Mouse (Mus musculus) limb, embryonic 12.5 days (tissue): Measurements from ENCODE around the gene Entpd4b. TPM values are rescaled to one million over a fixed set of nuclear protein-coding genes. Genes with fewer than 3 reads are reported as not detected.
"Not testable (repeated sequence)": the region's sequence is repeated elsewhere in the genome, so short reads cannot be mapped to it uniquely, and the experiment has no call there.

ENCODE experiments used
- ATAC-seq: fragments of 200-750 bp; cut with Nextera tagmentation; 2 replicates; pipeline ENCODE4 v1.8.0; 2017; ENCODE audit warnings: low read depth, moderate TSS enrichment; ENCODE audit not compliant: insufficient number of reproducible peaks, insufficient read depth, low FRiP score, low TSS enrichment
- H3K27ac ChIP-seq: fragments of 300-500 bp; sonication (generic); 2 replicates; pipeline ENCODE4 v1.5.1; 2016; ENCODE audit warnings: mild to moderate bottlenecking, moderate library complexity
- H3K27me3 ChIP-seq: fragments of 300-500 bp; sonication (generic); 2 replicates; pipeline ENCODE4 v1.6.1; 2016; ENCODE audit warnings: mild to moderate bottlenecking, moderate library complexity
- H3K36me3 ChIP-seq: fragments of 300-500 bp; sonication (generic); 2 replicates; pipeline ENCODE4 v1.6.1; 2016; ENCODE audit warnings: mild to moderate bottlenecking, moderate library complexity
- H3K4me1 ChIP-seq: fragments of 300-500 bp; sonication (generic); replicated peaks from 2 replicates; pipeline ENCODE4 v1.6.1; 2016
- H3K4me2 ChIP-seq: fragments of 300-500 bp; sonication (generic); 2 replicates; pipeline ENCODE4 v1.6.1; 2016; ENCODE audit warnings: mild to moderate bottlenecking, moderate library complexity
- H3K4me3 ChIP-seq: fragments of 300-500 bp; sonication (generic); replicated peaks from 2 replicates; pipeline ENCODE4 v1.5.1; 2016; ENCODE audit warnings: mild to moderate bottlenecking
- H3K9ac ChIP-seq: fragments of 300-500 bp; sonication (generic); replicated peaks from 2 replicates; pipeline ENCODE4 v1.6.1; 2016; ENCODE audit warnings: mild to moderate bottlenecking, moderate library complexity
- H3K9me3 ChIP-seq: fragments of 300-500 bp; sonication (generic); 2 replicates; pipeline ENCODE4 v1.6.1; 2016; ENCODE audit warnings: mild to moderate bottlenecking, moderate library complexity
- WGBS: fragments of 180-500 bp; shearing (Covaris S2); methylation state at CpG from one replicate; pipeline ENCODE4 v1.1.7; 2016; 5-methylcytosine and 5-hydroxymethylcytosine counted together
- polyA plus RNA-seq: library from polyadenylated mRNA; unstranded; fragments of >200 nt; fragmentation: Nextera tagmentation; extraction: Ambion mirVana; gene quantifications from 2 replicates; pipeline ENCODE4 v1.2.1, GENCODE M21; 2016

Gene Entpd4b
- polyA plus RNA-seq, 1 experiment from 2014 or later: 11.4 TPM

DNA sequence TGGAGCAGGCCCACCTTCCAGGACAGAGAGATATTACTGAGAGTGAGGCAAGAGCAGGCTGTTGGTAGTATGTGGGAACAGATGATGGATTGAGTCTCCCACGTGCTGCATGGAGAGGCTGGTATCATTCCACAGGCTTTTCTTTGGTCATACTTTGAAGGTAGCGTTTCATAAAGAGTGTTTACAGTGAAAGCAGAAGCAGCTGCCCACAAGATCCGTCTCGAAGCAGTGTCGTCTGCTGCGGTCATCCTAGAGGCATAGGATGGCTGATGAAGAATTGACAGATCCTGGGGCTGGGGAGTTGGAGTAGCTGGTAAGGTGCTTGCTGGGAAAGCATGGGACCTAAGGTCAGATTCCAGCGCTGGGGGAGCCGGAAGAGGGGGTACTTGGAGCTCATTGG lies 1.6 kb downstream of the Entpd4b start:
- not testable (repeated sequence) for H3K9ac ChIP-seq, H3K4me1 ChIP-seq, H3K9me3 ChIP-seq, H3K4me2 ChIP-seq, H3K27ac ChIP-seq, H3K27me3 ChIP-seq, H3K4me3 ChIP-seq, H3K36me3 ChIP-seq, ATAC-seq
- no CpG with 5 or more reads among the region's 8 CpGs for WGBS

DNA sequence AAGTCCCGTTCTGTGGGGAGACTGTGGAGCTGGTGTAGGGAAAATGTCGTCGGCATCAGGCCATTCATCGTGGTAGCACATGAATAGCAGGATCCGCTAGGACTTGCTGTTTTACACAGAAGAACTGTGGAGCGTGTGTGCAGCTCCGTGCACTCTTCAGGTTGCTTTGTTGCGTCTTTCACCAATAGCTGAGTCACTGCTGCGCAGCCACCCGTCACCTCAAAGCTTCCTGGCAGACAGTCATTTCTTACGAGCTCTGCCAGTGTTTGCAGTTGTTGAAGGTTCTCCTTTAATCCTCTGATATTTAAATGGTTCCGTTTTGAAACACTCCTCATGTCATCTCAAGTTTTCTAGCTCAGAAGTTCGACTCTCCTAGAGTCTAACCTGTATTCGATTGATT lies 2.3 kb downstream of the Entpd4b start:
- not testable (repeated sequence) for H3K36me3 ChIP-seq, H3K9me3 ChIP-seq, H3K4me2 ChIP-seq, H3K4me3 ChIP-seq, H3K9ac ChIP-seq, H3K27ac ChIP-seq, H3K27me3 ChIP-seq, ATAC-seq, H3K4me1 ChIP-seq
- WGBS: no CpG with 5 or more reads among the region's 14 CpGs

Other genes starting within 250 kb of the Entpd4b start
- gene Gm16867, start 52.1 kb upstream of the Entpd4b start, polyA plus RNA-seq: not detected in 2 replicates
- gene Gm27179, start 42.9 kb upstream of the Entpd4b start, polyA plus RNA-seq: not detected in 2 replicates